Mouse (Mus musculus): ENCODE data around the gene Zbtb16. TPM values are rescaled to one million over a fixed set of nuclear protein-coding genes. Genes with fewer than 3 reads are reported as not detected.

The Zbtb16 gene
- polyA plus RNA-seq, 1 experiment, result 4.1 TPM

DNA sequence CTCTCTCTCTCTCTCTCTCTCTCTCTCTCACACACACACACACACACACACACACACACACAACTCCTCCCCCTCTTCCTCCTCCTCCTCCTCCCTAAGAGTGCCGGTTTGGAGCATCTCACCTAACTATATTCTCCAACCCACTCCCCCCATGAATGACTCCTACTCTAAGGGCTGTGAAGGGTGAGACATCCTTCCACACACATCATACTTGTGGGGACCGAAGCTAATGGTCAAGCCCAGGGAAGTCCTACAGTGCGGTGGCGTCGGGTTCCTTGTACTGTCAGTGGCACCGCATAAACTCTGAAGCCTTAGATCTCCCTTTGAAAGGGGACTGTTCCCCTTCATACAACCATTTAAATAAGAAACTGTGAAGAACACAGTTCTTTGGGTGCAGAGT, 110.9 kb downstream of the Zbtb16 start:
- TF ChIP-seq CTCF (IDR thresholded peaks at IDR 0.05; ENCODE audit: borderline replicate concordance, control insufficient read depth, extremely low read depth, insufficient read depth, low read length, poor library complexity) (no peak), POLR2A (IDR thresholded peaks at IDR 0.05; ENCODE audit: control insufficient read depth, extremely low read depth, insufficient read depth, low read length, poor library complexity) (no peak)
- H3K27me3 ChIP-seq (ENCODE audit: control insufficient read depth, insufficient read depth, low read length), result no peaks in the 10 kb centered on the region
- 95% methylated on average over 6 of the region's 6 CpGs for WGBS
- H3K27ac ChIP-seq (ENCODE audit: control insufficient read depth, insufficient read depth, low read length), result no peak overlapping the region
- H3K4me1 ChIP-seq (replicated peaks; ENCODE audit: control insufficient read depth, insufficient read depth, low read length), result no peaks in the 10 kb centered on the region
- no peaks in the 10 kb centered on the region for H3K36me3 ChIP-seq (ENCODE audit: control insufficient read depth, insufficient read depth, low read length)
- DNase-seq, result no peak
- H3K4me3 ChIP-seq (ENCODE audit: control insufficient read depth, insufficient read depth, low read length), result no peak overlapping the region

DNA sequence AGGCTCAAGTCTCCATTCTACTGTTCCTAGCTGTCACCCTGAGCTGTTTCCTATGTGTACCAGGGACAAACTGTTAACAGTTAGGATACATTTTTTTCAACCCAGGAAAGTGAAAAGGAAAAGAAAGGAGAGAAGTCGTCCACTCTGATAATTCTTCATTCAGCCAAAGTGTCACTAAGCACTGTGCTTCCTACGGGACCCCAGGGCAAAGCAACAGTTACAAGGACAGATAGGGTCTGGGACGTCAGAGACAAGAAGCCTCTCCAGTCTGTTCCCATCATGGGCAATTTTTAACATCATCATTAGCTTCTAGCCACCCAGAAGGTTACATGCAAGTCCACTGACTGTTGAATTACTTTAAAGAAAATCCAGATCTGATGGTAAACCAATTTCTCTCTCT, 111.3 kb downstream of the Zbtb16 start:
- Histone ChIP-seq H3K27ac (ENCODE audit: control insufficient read depth, insufficient read depth, low read length) (no peak overlapping the region), H3K4me3 (ENCODE audit: control insufficient read depth, insufficient read depth, low read length) (no peak overlapping the region), H3K27me3 (ENCODE audit: control insufficient read depth, insufficient read depth, low read length) (no peaks in the 10 kb centered on the region), H3K36me3 (ENCODE audit: control insufficient read depth, insufficient read depth, low read length) (no peaks in the 10 kb centered on the region), H3K4me1 (replicated peaks; ENCODE audit: control insufficient read depth, insufficient read depth, low read length) (no peaks in the 10 kb centered on the region)
- DNase-seq, result no peak
- 93% methylated on average over 3 of the region's 3 CpGs for WGBS
- no peak for TF ChIP-seq POLR2A (IDR thresholded peaks at IDR 0.05; ENCODE audit: control insufficient read depth, extremely low read depth, insufficient read depth, low read length, poor library complexity)
- TF ChIP-seq CTCF (IDR thresholded peaks at IDR 0.05; ENCODE audit: borderline replicate concordance, control insufficient read depth, extremely low read depth, insufficient read depth, low read length, poor library complexity), result no peak

GRCm38 (mm10) chr9:48723511-48724304, 112.3 kb downstream of the Zbtb16 start:
- no peak for TF ChIP-seq POLR2A (IDR thresholded peaks at IDR 0.05; ENCODE audit: control insufficient read depth, extremely low read depth, insufficient read depth, low read length, poor library complexity)
- no peak for TF ChIP-seq CTCF (IDR thresholded peaks at IDR 0.05; ENCODE audit: borderline replicate concordance, control insufficient read depth, extremely low read depth, insufficient read depth, low read length, poor library complexity)
- Histone ChIP-seq H3K36me3 (ENCODE audit: control insufficient read depth, insufficient read depth, low read length) (no peaks in the 10 kb centered on the region), H3K4me3 (ENCODE audit: control insufficient read depth, insufficient read depth, low read length) (no peak overlapping the region), H3K27ac (ENCODE audit: control insufficient read depth, insufficient read depth, low read length) (no peak overlapping the region), H3K27me3 (ENCODE audit: control insufficient read depth, insufficient read depth, low read length) (no peaks in the 10 kb centered on the region), H3K4me1 (replicated peaks; ENCODE audit: control insufficient read depth, insufficient read depth, low read length) (no peaks in the 10 kb centered on the region)
- 56% methylated on average over 10 of the region's 10 CpGs for WGBS
- no peak for DNase-seq

- no peaks in the 10 kb centered on the region for H3K4me1 ChIP-seq (replicated peaks; ENCODE audit: control insufficient read depth, insufficient read depth, low read length)
- no peak overlapping the region for H3K27ac ChIP-seq (ENCODE audit: control insufficient read depth, insufficient read depth, low read length)
- 61% methylated on average over 3 of the region's 3 CpGs for WGBS
- TF ChIP-seq CTCF (IDR thresholded peaks at IDR 0.05; ENCODE audit: borderline replicate concordance, control insufficient read depth, extremely low read depth, insufficient read depth, low read length, poor library complexity) (no peak), POLR2A (IDR thresholded peaks at IDR 0.05; ENCODE audit: control insufficient read depth, extremely low read depth, insufficient read depth, low read length, poor library complexity) (no peak)
- no peaks in the 10 kb centered on the region for H3K27me3 ChIP-seq (ENCODE audit: control insufficient read depth, insufficient read depth, low read length)
- no peaks in the 10 kb centered on the region for H3K36me3 ChIP-seq (ENCODE audit: control insufficient read depth, insufficient read depth, low read length)
- no peak overlapping the region for H3K4me3 ChIP-seq (ENCODE audit: control insufficient read depth, insufficient read depth, low read length)
- DNase-seq, result no peak
These were observed 113.0 kb downstream of the Zbtb16 start for GRCm38 (mm10) chr9:48723025-48723424.

- no peak overlapping the region for H3K4me3 ChIP-seq (ENCODE audit: control insufficient read depth, insufficient read depth, low read length)
- no peak for DNase-seq
- WGBS, result 91% methylated on average over 3 of the region's 3 CpGs
- no peak overlapping the region for H3K27ac ChIP-seq (ENCODE audit: control insufficient read depth, insufficient read depth, low read length)
- TF ChIP-seq POLR2A (IDR thresholded peaks at IDR 0.05; ENCODE audit: control insufficient read depth, extremely low read depth, insufficient read depth, low read length, poor library complexity), result no peak
- TF ChIP-seq CTCF (IDR thresholded peaks at IDR 0.05; ENCODE audit: borderline replicate concordance, control insufficient read depth, extremely low read depth, insufficient read depth, low read length, poor library complexity), result no peak
- H3K36me3 ChIP-seq (ENCODE audit: control insufficient read depth, insufficient read depth, low read length), result no peaks in the 10 kb centered on the region
- no peaks in the 10 kb centered on the region for H3K27me3 ChIP-seq (ENCODE audit: control insufficient read depth, insufficient read depth, low read length)
- no peaks in the 10 kb centered on the region for H3K4me1 ChIP-seq (replicated peaks; ENCODE audit: control insufficient read depth, insufficient read depth, low read length)
These were observed 113.6 kb downstream of the Zbtb16 start for GRCm38 (mm10) chr9:48722261-48722920.

GRCm38 (mm10) chr9:48721655-48722054, 114.4 kb downstream of the Zbtb16 start:
- no peaks in the 10 kb centered on the region for H3K36me3 ChIP-seq (ENCODE audit: control insufficient read depth, insufficient read depth, low read length)
- TF ChIP-seq POLR2A (IDR thresholded peaks at IDR 0.05; ENCODE audit: control insufficient read depth, extremely low read depth, insufficient read depth, low read length, poor library complexity), result no peak
- TF ChIP-seq CTCF (IDR thresholded peaks at IDR 0.05; ENCODE audit: borderline replicate concordance, control insufficient read depth, extremely low read depth, insufficient read depth, low read length, poor library complexity), result no peak
- WGBS, result 98% methylated on average over 6 of the region's 6 CpGs
- DNase-seq, result no peak
- no peaks in the 10 kb centered on the region for H3K27me3 ChIP-seq (ENCODE audit: control insufficient read depth, insufficient read depth, low read length)
- H3K4me3 ChIP-seq (ENCODE audit: control insufficient read depth, insufficient read depth, low read length), result no peak overlapping the region
- no peaks in the 10 kb centered on the region for H3K4me1 ChIP-seq (replicated peaks; ENCODE audit: control insufficient read depth, insufficient read depth, low read length)
- no peak overlapping the region for H3K27ac ChIP-seq (ENCODE audit: control insufficient read depth, insufficient read depth, low read length)

Measured in thymus, adult 2 months (tissue).